In genomic region chr10:92410813-92411325, GRCm38 (mm10) we compare ENCODE assay signal across 13 mouse cellular contexts.
"Had no signal": no experiment of that assay in that cellular context is flagged by ENCODE, and none has a peak within 500 bp of the region (broad histone marks: within the 10 kb centered on the region; RNA-seq: fewer than 3 reads in every experiment).

No protein-coding gene starts in this region.

- H3K9me3 ChIP-seq: intestine, embryonic 15.5 days; limb, embryonic 10.5 days; liver, embryonic 12.5 days; midbrain, embryonic 10.5 days; midbrain, embryonic 15.5 days; neural tube, embryonic 12.5 days had no signal

- ATAC-seq: hindbrain, postnatal 0 days; intestine, embryonic 15.5 days; liver, embryonic 12.5 days; midbrain, embryonic 15.5 days had no signal

- H3K27ac ChIP-seq: hindbrain, postnatal 0 days; intestine, embryonic 15.5 days; left cerebral cortex, adult 2 months; limb, embryonic 10.5 days; liver, embryonic 12.5 days; midbrain, embryonic 10.5 days; midbrain, embryonic 15.5 days; neural tube, embryonic 12.5 days; stomach, postnatal 0 days had no signal

- H3K36me3 ChIP-seq: intestine, embryonic 15.5 days; limb, embryonic 10.5 days; liver, embryonic 12.5 days; midbrain, embryonic 10.5 days; midbrain, embryonic 15.5 days; neural tube, embryonic 12.5 days had no signal

- H3K4me2 ChIP-seq: intestine, embryonic 15.5 days; liver, embryonic 12.5 days; lung, embryonic 14.5 days; midbrain, embryonic 15.5 days; neural tube, embryonic 12.5 days had no signal

- H3K4me3 ChIP-seq: intestine, embryonic 15.5 days; left cerebral cortex, adult 2 months; limb, embryonic 10.5 days; liver, embryonic 12.5 days; midbrain, embryonic 10.5 days; midbrain, embryonic 15.5 days; neural tube, embryonic 12.5 days had no signal

- H3K9ac ChIP-seq: intestine, embryonic 15.5 days; liver, embryonic 12.5 days; lung, embryonic 14.5 days; midbrain, embryonic 15.5 days; neural tube, embryonic 12.5 days had no signal

- DNase-seq: lung, embryonic 14.5 days; lung, postnatal 10 days; lung, postnatal 4 days; thymus, postnatal 14 days had no signal

- H3K4me1 ChIP-seq: intestine, embryonic 15.5 days; limb, embryonic 10.5 days; liver, embryonic 12.5 days; midbrain, embryonic 15.5 days; neural tube, embryonic 12.5 days had no signal

- H3K27me3 ChIP-seq: intestine, embryonic 15.5 days; liver, embryonic 12.5 days; midbrain, embryonic 15.5 days; neural tube, embryonic 12.5 days had no signal
